Mouse (Mus musculus): ENCODE measurements around the gene Cda.

GRCm38 (mm10) chr4:138351821-138352220 is 16.0 kb downstream of the Cda start:
- TF ChIP-seq CTCF (IDR thresholded peaks at IDR 0.05; ENCODE audit: borderline replicate concordance, extremely low read depth, insufficient read depth, insufficient read length) = no peak
- no peak for TF ChIP-seq POLR2A (IDR thresholded peaks at IDR 0.05; ENCODE audit: borderline replicate concordance, extremely low read depth, insufficient read depth, insufficient read length, poor library complexity, severe bottlenecking)

All from brain, embryonic 14.5 days (tissue).